Comparison of ENCODE assay signal across 30 mouse cellular contexts in genomic region chr9:61395071-61395470, GRCm38 (mm10). TPM values are rescaled to one million over a fixed set of nuclear protein-coding genes. Genes with fewer than 3 reads are reported as not detected.
DNase-seq lines count a peak whose midpoint lies in the region; ATAC-seq lines count a peak whose summit lies in the region.
"Had no signal": no experiment of that assay in that cellular context is flagged by ENCODE, and none has a peak within 500 bp of the region (broad histone marks: within the 10 kb centered on the region; RNA-seq: fewer than 3 reads in every experiment).

No protein-coding gene starts in this region.

- no peaks in the 10 kb centered on the region for H3K27me3 ChIP-seq in embryonic facial prominence, embryonic 11.5 days (ENCODE audit: control insufficient read depth, insufficient read depth, low read length)
- H3K27me3 ChIP-seq in embryonic facial prominence, embryonic 10.5 days (replicated peaks; ENCODE audit: low read depth, poor library complexity, severe bottlenecking), result peaks cover 32% of the 10 kb centered on the region; the same call in 1 of the 2 replicates
- peaks cover 39% of the 10 kb centered on the region; the same call in 1 of the 2 replicates for H3K27me3 ChIP-seq in midbrain, embryonic 10.5 days (ENCODE audit: low read depth, poor library complexity, severe bottlenecking)
- peaks cover 3% of the 10 kb centered on the region; the same call in 1 of the 2 replicates for H3K27me3 ChIP-seq in midbrain, embryonic 14.5 days (ENCODE audit: control insufficient read depth, insufficient read depth, low read length)
- H3K27me3 ChIP-seq: CH12.LX; embryonic facial prominence, embryonic 13.5 days; embryonic facial prominence, embryonic 15.5 days; Patski had no signal

- peaks cover 3% of the 10 kb centered on the region for H3K4me1 ChIP-seq in embryonic facial prominence, embryonic 11.5 days (ENCODE audit: control insufficient read depth, insufficient read depth, low read length)
- peaks cover 88% of the 10 kb centered on the region for H3K4me1 ChIP-seq in embryonic facial prominence, embryonic 10.5 days
- peaks cover 98% of the 10 kb centered on the region for H3K4me1 ChIP-seq in midbrain, embryonic 10.5 days
- H3K4me1 ChIP-seq in midbrain, embryonic 14.5 days (ENCODE audit: control insufficient read depth, insufficient read depth, low read length), result peaks cover 60% of the 10 kb centered on the region

- H3K27ac ChIP-seq in embryonic facial prominence, embryonic 11.5 days (replicated peaks; ENCODE audit: low read depth, low read length), result no peak overlapping the region
- no peak overlapping the region for H3K27ac ChIP-seq in embryonic facial prominence, embryonic 10.5 days (replicated peaks)
- no peak overlapping the region for H3K27ac ChIP-seq in midbrain, embryonic 10.5 days (replicated peaks)
- H3K27ac ChIP-seq in midbrain, embryonic 14.5 days (replicated peaks; ENCODE audit: low read depth, low read length), result no peak overlapping the region
- H3K27ac ChIP-seq: embryonic facial prominence, embryonic 13.5 days; embryonic facial prominence, embryonic 15.5 days; forebrain, embryonic 12.5 days had no signal

- no peak overlapping the region for H3K4me2 ChIP-seq in embryonic facial prominence, embryonic 11.5 days (ENCODE audit: low read depth, low read length)
- no peak overlapping the region for H3K4me2 ChIP-seq in midbrain, embryonic 14.5 days (ENCODE audit: low read length)
- H3K4me2 ChIP-seq: embryonic facial prominence, embryonic 13.5 days; embryonic facial prominence, embryonic 15.5 days; forebrain, embryonic 12.5 days had no signal

- no peak overlapping the region for H3K9ac ChIP-seq in embryonic facial prominence, embryonic 11.5 days (replicated peaks; ENCODE audit: low read length)
- H3K9ac ChIP-seq in midbrain, embryonic 14.5 days (replicated peaks; ENCODE audit: low read length), result no peak overlapping the region
- H3K9ac ChIP-seq: embryonic facial prominence, embryonic 13.5 days; embryonic facial prominence, embryonic 15.5 days; forebrain, embryonic 12.5 days had no signal

- H3K36me3 ChIP-seq in embryonic facial prominence, embryonic 11.5 days (replicated peaks; ENCODE audit: control insufficient read depth, insufficient read depth, low read depth, low read length), result peaks cover 34% of the 10 kb centered on the region
- peaks cover 100% of the 10 kb centered on the region for H3K36me3 ChIP-seq in embryonic facial prominence, embryonic 10.5 days (replicated peaks)
- peaks cover 100% of the 10 kb centered on the region for H3K36me3 ChIP-seq in midbrain, embryonic 10.5 days
- H3K36me3 ChIP-seq in midbrain, embryonic 14.5 days (ENCODE audit: control insufficient read depth, insufficient read depth, low read length), result peaks cover 72% of the 10 kb centered on the region

- ATAC-seq in embryonic facial prominence, embryonic 11.5 days (replicated peaks; ENCODE audit: insufficient number of reproducible peaks, low FRiP score, low TSS enrichment, low read depth), result 0 out of 2 replicates have a peak, but pooled peaks have one; percentile 19
- ATAC-seq in midbrain, embryonic 14.5 days (ENCODE audit: low FRiP score, low TSS enrichment), result no peak
- ATAC-seq in megakaryocyte, adult 5-6 weeks (ENCODE audit: poor library complexity, severe bottlenecking), result peak; percentile 31; the same call in 1 of the 2 replicates
- ATAC-seq: activated CD4-positive, CD25-positive, alpha-beta regulatory T cell, adult 4 months; CD4-positive, CD25-positive, alpha-beta regulatory T cell, adult 4 months; forebrain, embryonic 14.5 days; forebrain, embryonic 16.5 days; Patski had no signal

- H3K9me3 ChIP-seq in embryonic facial prominence, embryonic 11.5 days (replicated peaks; ENCODE audit: control insufficient read depth, low read length), result no peaks in the 10 kb centered on the region
- H3K9me3 ChIP-seq in embryonic facial prominence, embryonic 10.5 days, result no peaks in the 10 kb centered on the region
- no peaks in the 10 kb centered on the region for H3K9me3 ChIP-seq in midbrain, embryonic 10.5 days (replicated peaks)
- H3K9me3 ChIP-seq in midbrain, embryonic 14.5 days (ENCODE audit: control insufficient read depth, low read length), result no peaks in the 10 kb centered on the region
- H3K9me3 ChIP-seq: embryonic facial prominence, embryonic 13.5 days; embryonic facial prominence, embryonic 15.5 days; forebrain, embryonic 10.5 days; forebrain, embryonic 12.5 days; G1E had no signal

- WGBS in embryonic facial prominence, embryonic 11.5 days, result 70% methylated on average over 3 of the region's 3 CpGs
- WGBS in embryonic facial prominence, embryonic 10.5 days, result 80% methylated on average over 3 of the region's 3 CpGs
- WGBS in midbrain, embryonic 10.5 days, result 59% methylated on average over 3 of the region's 3 CpGs
- WGBS in midbrain, embryonic 14.5 days, result 62% methylated on average over 3 of the region's 3 CpGs

- DNase-seq in embryonic facial prominence, embryonic 11.5 days (ENCODE audit: low spot score), result no peak
- DNase-seq in embryonic facial prominence, embryonic 10.5 days (ENCODE audit: low spot score), result no peak
- DNase-seq in midbrain, embryonic 10.5 days (ENCODE audit: low spot score), result no peak
- no peak for DNase-seq in midbrain, embryonic 14.5 days
- DNase-seq in R1 (ENCODE audit: low read depth, low spot score), result peak; percentile 66
- DNase-seq in urinary bladder, postnatal 10 days (ENCODE audit: low spot score), result no peak
- DNase-seq in gastrocnemius, adult 8-10 months (ENCODE audit: low spot score in 2 of 2), result no peak
- DNase-seq: adrenal gland, postnatal 10 days; adrenal gland, postnatal 25 days; B cell, adult 2 months; cerebellum, adult 11 months; cerebellum, adult 18-20 months; cerebellum, adult 8-10 months; cerebellum, adult 9-11 months; cerebellum, postnatal 14 days; cerebellum, postnatal 36 days; embryo, embryonic 11 days had no signal

- no peak overlapping the region for H3K4me3 ChIP-seq in embryonic facial prominence, embryonic 11.5 days (ENCODE audit: low read depth, low read length)
- H3K4me3 ChIP-seq in embryonic facial prominence, embryonic 10.5 days, result no peak overlapping the region
- peak overlapping the region; percentile 4; the same call in 1 of the 2 replicates for H3K4me3 ChIP-seq in midbrain, embryonic 10.5 days
- H3K4me3 ChIP-seq in midbrain, embryonic 14.5 days (replicated peaks; ENCODE audit: low read depth, low read length), result no peak overlapping the region
- H3K4me3 ChIP-seq: embryonic facial prominence, embryonic 13.5 days; embryonic facial prominence, embryonic 15.5 days; erythroblast, embryonic 14.5 days; forebrain, embryonic 10.5 days; forebrain, embryonic 12.5 days had no signal

RNA-seq across cellular contexts. Expression of gene Tle3, which starts 22.9 kb away (rescaled TPM):
- polyA plus RNA-seq in embryonic facial prominence, embryonic 11.5 days (2014; fragmentation: Nextera tagmentation; extraction: Ambion mirVana), result 31.4 and 37.7 TPM in 2 replicates
- 50.3 and 51.9 TPM in 2 replicates for polyA plus RNA-seq in embryonic facial prominence, embryonic 10.5 days (2016; fragmentation: Nextera tagmentation; extraction: Ambion mirVana)
- 48.7 and 55.8 TPM in 2 replicates for polyA plus RNA-seq in midbrain, embryonic 10.5 days (2016; fragmentation: Nextera tagmentation; extraction: Ambion mirVana)
- polyA plus RNA-seq in midbrain, embryonic 14.5 days (2014; fragmentation: Nextera tagmentation; extraction: Ambion mirVana), result 36.4 and 43.8 TPM in 2 replicates
- total RNA-seq in megakaryocyte, adult 5-6 weeks (2015), result 113 and 146 TPM in 2 replicates
- 79.4 and 92.9 TPM in 2 replicates for total RNA-seq in megakaryocyte, adult 5-6 weeks (2017)
- total RNA-seq in gastrocnemius, adult 8-10 months (2022), result 1 to 10 TPM; 3.2 to 6.7 (median 4.3) TPM
